Mouse (Mus musculus) embryonic facial prominence, embryonic 12.5 days (tissue): ENCODE results near the gene Rnaseh1. TPM values are rescaled to one million over a fixed set of nuclear protein-coding genes. Genes with fewer than 3 reads are reported as not detected.
A peak's percentile ranks its signal among the peaks of the same experiment; 100 is the strongest.

Experiments used
- ATAC-seq: fragments of 200-750 bp; cut with Nextera tagmentation; 2 replicates; pipeline ENCODE4 v1.8.0; 2017; ENCODE audit not compliant: insufficient number of reproducible peaks, insufficient read depth, low FRiP score, low TSS enrichment
- H3K27ac ChIP-seq: fragments of 300-500 bp; sonication (generic); 2 replicates; pipeline ENCODE4 v1.5.1; 2016; ENCODE audit warnings: mild to moderate bottlenecking
- H3K27me3 ChIP-seq: fragments of 300-500 bp; sonication (generic); 2 replicates; pipeline ENCODE4 v1.6.1; 2016; ENCODE audit warnings: mild to moderate bottlenecking, moderate library complexity
- H3K36me3 ChIP-seq: fragments of 300-500 bp; sonication (generic); 2 replicates; pipeline ENCODE4 v1.6.1; 2016; ENCODE audit warnings: mild to moderate bottlenecking
- H3K4me1 ChIP-seq: fragments of 300-500 bp; sonication (generic); 2 replicates; pipeline ENCODE4 v1.6.1; 2016
- H3K4me2 ChIP-seq: fragments of 300-500 bp; sonication (generic); replicated peaks from 2 replicates; pipeline ENCODE4 v1.6.1; 2016; ENCODE audit warnings: mild to moderate bottlenecking, moderate library complexity
- H3K4me3 ChIP-seq: fragments of 300-500 bp; sonication (generic); 2 replicates; pipeline ENCODE4 v1.5.1; 2016; ENCODE audit warnings: mild to moderate bottlenecking
- H3K9ac ChIP-seq: fragments of 300-500 bp; sonication (generic); 2 replicates; pipeline ENCODE4 v1.6.1; 2016; ENCODE audit warnings: mild to moderate bottlenecking, moderate library complexity
- H3K9me3 ChIP-seq: fragments of 300-500 bp; sonication (generic); 2 replicates; pipeline ENCODE4 v1.6.1; 2016; ENCODE audit warnings: mild to moderate bottlenecking, moderate library complexity
- WGBS: fragments of 180-500 bp; shearing (Covaris S2); methylation state at CpG from one replicate; pipeline ENCODE4 v1.1.7; 2016; 5-methylcytosine and 5-hydroxymethylcytosine counted together
- polyA plus RNA-seq: library from polyadenylated mRNA; unstranded; fragments of >200 nt; fragmentation: Nextera tagmentation; extraction: Ambion mirVana; gene quantifications from 2 replicates; pipeline ENCODE4 v1.2.1, GENCODE M21; 2016

Gene Rnaseh1
- polyA plus RNA-seq, result 30.3 and 30.7 TPM in 2 replicates

DNA sequence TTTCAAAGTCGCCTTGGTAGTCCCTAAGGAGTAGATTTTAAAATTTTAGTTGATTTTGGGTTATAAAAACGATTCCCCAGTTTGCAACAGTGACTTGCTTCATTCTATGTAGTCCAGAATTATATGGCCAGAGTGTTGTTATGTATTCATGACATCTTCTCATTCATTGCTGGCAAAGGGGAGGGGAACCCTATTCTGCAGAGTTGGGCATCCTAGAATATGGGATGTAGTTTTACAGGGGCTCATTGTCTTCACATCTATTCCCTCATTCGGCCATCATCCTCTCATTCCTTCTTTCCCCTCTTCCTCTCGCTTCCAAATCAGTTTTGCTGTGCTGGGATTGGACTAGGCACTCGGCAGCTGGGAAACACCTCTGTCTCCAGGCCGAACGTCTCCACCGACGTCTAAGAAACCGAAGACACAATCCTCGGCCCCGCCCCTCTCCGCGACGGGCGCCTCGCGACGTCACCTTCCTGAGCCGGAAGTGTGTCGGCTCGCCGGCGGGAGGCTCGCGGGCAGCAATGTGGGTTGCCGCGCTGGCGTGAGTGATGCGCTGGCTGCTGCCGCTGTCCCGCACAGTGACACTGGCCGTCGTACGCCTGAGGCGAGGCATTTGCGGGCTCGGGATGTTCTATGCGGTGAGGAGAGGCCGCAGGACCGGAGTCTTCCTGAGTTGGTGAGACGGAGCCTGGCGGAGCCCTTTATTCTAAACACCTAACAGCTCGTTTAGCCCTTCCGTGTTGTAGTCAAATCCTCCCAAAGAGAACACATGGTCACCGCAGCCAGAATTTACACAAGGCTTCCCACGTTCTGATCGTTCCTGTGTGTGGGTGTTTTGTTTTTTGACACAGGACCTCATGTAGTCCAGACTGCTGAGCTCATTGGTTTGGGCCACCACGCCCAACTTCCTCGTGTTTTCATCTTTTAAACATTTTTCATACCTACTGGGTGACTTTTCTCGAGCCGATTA lies at the start of gene Rnaseh1:
TSS of gene Rnaseh1 (plus strand) at position 462 of the 970 bp plus-strand sequence.
- no peaks in the 10 kb centered on the region for H3K9me3 ChIP-seq
- ATAC-seq, result peak; percentile 84
- peaks cover 4% of the 10 kb centered on the region; the same call in 1 of the 2 replicates for H3K4me1 ChIP-seq
- H3K27me3 ChIP-seq, result no peaks in the 10 kb centered on the region
- H3K9ac ChIP-seq, result peak within 1 kb of the TSS; percentile 78
- peaks cover 6% of the 10 kb centered on the region for H3K36me3 ChIP-seq
- H3K4me3 ChIP-seq, result peak within 1 kb of the TSS; percentile 93
- 2% methylated on average over 52 of the region's 52 CpGs for WGBS
- peak within 1 kb of the TSS; percentile 67; the same call in 1 of the 2 replicates for H3K27ac ChIP-seq
- H3K4me2 ChIP-seq, result peak within 1 kb of the TSS; percentile 68

- Histone ChIP-seq H3K4me2 (no peak overlapping the region), H3K4me3 (no peak overlapping the region), H3K27me3 (no peaks in the 10 kb centered on the region), H3K9ac (no peak overlapping the region), H3K36me3 (no peaks in the 10 kb centered on the region), H3K27ac (no peak overlapping the region), H3K9me3 (no peaks in the 10 kb centered on the region), H3K4me1 (peaks cover 9% of the 10 kb centered on the region; the same call in 1 of the 2 replicates)
- ATAC-seq, result no peak
- 30% methylated on average over 4 of the region's 4 CpGs for WGBS
These were observed 47.1 kb upstream of the Rnaseh1 start for GRCm38 (mm10) chr12:28602259-28602658.

DNA sequence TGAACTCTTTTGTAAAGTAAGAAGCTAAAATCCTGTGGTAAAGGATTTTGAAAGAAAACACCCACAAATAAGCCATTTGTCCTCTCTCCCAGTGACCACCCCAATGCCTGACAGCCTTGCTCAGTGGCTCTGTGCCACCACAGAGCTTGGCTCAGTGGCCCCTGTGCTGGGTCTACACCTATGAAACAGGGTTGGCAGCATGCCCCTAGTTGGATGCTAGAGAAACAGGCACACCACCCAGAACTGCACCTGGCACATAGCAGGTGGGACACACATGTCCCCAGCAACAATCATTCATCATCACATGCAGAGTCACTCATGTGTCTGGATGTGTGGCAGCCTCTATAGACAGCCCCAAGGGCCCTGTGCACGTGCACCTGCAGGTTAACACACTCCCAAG lies 45.9 kb upstream of the Rnaseh1 start:
- no peaks in the 10 kb centered on the region for H3K36me3 ChIP-seq
- no peak overlapping the region for H3K4me2 ChIP-seq
- no peak for ATAC-seq
- no peak overlapping the region for H3K4me3 ChIP-seq
- H3K27ac ChIP-seq, result no peak overlapping the region
- no peaks in the 10 kb centered on the region for H3K9me3 ChIP-seq
- WGBS, result 74% methylated on average over 1 of the region's 1 CpGs
- H3K27me3 ChIP-seq, result no peaks in the 10 kb centered on the region
- peaks cover 19% of the 10 kb centered on the region for H3K4me1 ChIP-seq
- H3K9ac ChIP-seq, result no peak overlapping the region

DNA sequence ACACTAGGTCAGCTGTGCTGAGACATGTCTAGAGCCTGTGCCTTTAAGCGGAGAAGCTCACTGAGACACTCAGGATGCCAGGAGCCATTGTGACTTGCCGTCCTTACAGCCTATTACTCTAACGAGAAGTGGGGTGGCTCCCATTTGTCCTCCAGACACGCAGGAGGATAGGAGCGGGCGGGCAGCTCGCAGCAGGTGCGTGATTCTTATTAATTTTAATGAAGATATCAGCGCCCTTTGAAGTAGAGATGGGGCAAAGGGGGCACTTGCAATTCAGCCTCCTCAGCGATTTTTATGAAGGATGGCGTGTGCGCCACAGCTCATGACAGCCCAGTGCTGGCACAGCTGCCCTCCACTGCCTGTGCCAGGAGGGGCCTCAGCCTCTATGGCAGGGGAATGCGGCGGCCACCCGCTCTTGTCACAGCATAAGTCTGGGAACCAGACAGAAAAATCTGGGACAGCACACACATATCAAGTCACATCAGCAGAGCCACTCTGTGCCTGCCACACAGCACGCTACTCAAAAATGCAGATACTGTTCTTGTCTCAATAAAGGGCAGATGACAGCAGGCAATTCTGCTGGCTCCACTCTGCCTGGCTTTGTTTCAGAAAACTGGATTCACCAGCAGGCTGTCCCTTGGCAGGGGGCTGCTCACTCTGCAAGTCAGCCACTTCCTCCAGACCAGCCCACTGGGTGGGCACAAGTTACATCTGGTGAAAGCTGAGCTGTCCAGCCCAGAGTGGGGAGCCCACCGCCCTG lies 41.7 kb upstream of the Rnaseh1 start:
- Histone ChIP-seq H3K27me3 (no peaks in the 10 kb centered on the region), H3K9ac (no peak overlapping the region), H3K4me3 (no peak overlapping the region), H3K27ac (no peak overlapping the region), H3K4me2 (no peak overlapping the region), H3K9me3 (no peaks in the 10 kb centered on the region), H3K36me3 (no peaks in the 10 kb centered on the region), H3K4me1 (peaks cover 12% of the 10 kb centered on the region)
- no peak for ATAC-seq
- WGBS, result 58% methylated on average over 17 of the region's 17 CpGs

DNA sequence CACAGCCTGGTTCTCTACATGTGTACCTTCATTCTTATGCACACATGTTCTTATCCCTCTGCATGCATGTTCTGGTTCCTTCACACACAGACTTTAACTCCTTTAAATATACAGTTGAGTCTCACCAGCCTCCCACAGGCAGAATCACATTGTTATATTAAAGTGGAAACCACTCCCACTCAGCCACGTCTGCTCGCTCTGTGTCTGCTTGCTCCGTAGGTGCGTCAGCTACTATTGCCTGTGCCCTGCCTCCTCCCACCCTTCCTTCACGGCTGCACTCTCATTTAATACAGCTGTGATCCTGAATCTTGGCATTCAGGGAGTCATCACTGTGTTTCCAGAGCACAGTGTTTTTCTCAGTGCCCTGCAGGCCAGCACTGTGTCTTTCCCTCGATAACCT lies 37.0 kb upstream of the Rnaseh1 start:
- 55% methylated on average over 6 of the region's 6 CpGs for WGBS
- no peak overlapping the region for H3K27ac ChIP-seq
- H3K36me3 ChIP-seq, result no peaks in the 10 kb centered on the region
- no peak for ATAC-seq
- no peaks in the 10 kb centered on the region for H3K27me3 ChIP-seq
- peaks cover 9% of the 10 kb centered on the region for H3K4me1 ChIP-seq
- H3K9ac ChIP-seq, result no peak overlapping the region
- H3K9me3 ChIP-seq, result no peaks in the 10 kb centered on the region
- no peak overlapping the region for H3K4me2 ChIP-seq
- no peak overlapping the region for H3K4me3 ChIP-seq

- ATAC-seq, result no peak
- Histone ChIP-seq H3K4me3 (no peak overlapping the region), H3K9ac (no peak overlapping the region), H3K27me3 (no peaks in the 10 kb centered on the region), H3K36me3 (no peaks in the 10 kb centered on the region), H3K27ac (no peak overlapping the region), H3K4me1 (no peaks in the 10 kb centered on the region), H3K4me2 (no peak overlapping the region), H3K9me3 (no peaks in the 10 kb centered on the region)
- 67% methylated on average over 7 of the region's 7 CpGs for WGBS
These were observed 35.0 kb upstream of the Rnaseh1 start for GRCm38 (mm10) chr12:28614401-28614800.

- Histone ChIP-seq H3K9me3 (no peaks in the 10 kb centered on the region), H3K4me2 (no peak overlapping the region)
These were observed 32.1 kb upstream of the Rnaseh1 start for GRCm38 (mm10) chr12:28617297-28617696.

GRCm38 (mm10) chr12:28621451-28622166 lies 27.8 kb upstream of the Rnaseh1 start:
- H3K27ac ChIP-seq, result no peak overlapping the region
- no peaks in the 10 kb centered on the region for H3K27me3 ChIP-seq
- no peaks in the 10 kb centered on the region for H3K9me3 ChIP-seq
- no peak overlapping the region for H3K4me3 ChIP-seq
- H3K4me2 ChIP-seq, result no peak overlapping the region
- no peak overlapping the region for H3K9ac ChIP-seq
- no peak for ATAC-seq
- WGBS, result 28% methylated on average over 7 of the region's 7 CpGs
- no peaks in the 10 kb centered on the region for H3K36me3 ChIP-seq
- peaks cover 11% of the 10 kb centered on the region; the same call in 1 of the 2 replicates for H3K4me1 ChIP-seq

More at GRCm38 (mm10) chr12:28617297-28617696, 32.1 kb upstream of the Rnaseh1 start:
- Histone ChIP-seq H3K4me3 (no peak overlapping the region), H3K9ac (no peak overlapping the region), H3K4me1 (peaks cover 10% of the 10 kb centered on the region; the same call in 1 of the 2 replicates), H3K36me3 (no peaks in the 10 kb centered on the region), H3K27me3 (no peaks in the 10 kb centered on the region), H3K27ac (no peak overlapping the region)
- WGBS, result 63% methylated on average over 4 of the region's 4 CpGs
- ATAC-seq, result no peak

GRCm38 (mm10) chr12:28622167-28622532 lies 27.3 kb upstream of the Rnaseh1 start:
- no peak for ATAC-seq
- Histone ChIP-seq H3K27ac (no peak overlapping the region), H3K4me1 (peaks cover 11% of the 10 kb centered on the region; the same call in 1 of the 2 replicates), H3K4me2 (no peak overlapping the region), H3K9ac (no peak overlapping the region), H3K27me3 (no peaks in the 10 kb centered on the region), H3K36me3 (no peaks in the 10 kb centered on the region), H3K9me3 (no peaks in the 10 kb centered on the region), H3K4me3 (no peak overlapping the region)
- WGBS, result 53% methylated on average over 5 of the region's 5 CpGs

- no peak for ATAC-seq
These were observed 26.8 kb upstream of the Rnaseh1 start for GRCm38 (mm10) chr12:28622641-28623040.

DNA sequence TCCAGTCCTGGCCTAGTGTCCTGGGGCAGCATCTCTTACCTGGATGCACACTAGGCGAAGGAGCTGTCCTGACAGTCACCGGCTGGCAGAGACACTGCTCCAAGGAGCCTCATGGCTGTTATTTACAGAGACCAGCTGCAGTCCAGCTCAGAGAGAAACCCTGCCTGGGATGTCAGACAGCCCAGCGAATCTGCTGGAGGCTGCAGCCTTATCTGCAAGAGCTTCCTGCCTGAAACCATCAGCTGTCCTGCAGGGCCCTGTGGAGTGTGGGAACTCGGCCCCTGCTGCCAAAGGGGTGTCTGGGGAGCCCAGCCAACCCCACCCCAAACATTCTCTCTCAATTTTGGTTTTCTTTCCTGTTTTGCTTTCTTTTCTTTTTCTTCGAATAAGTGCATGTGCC lies 26.2 kb upstream of the Rnaseh1 start, which contains the start of gene Colec11:
TSS of gene Colec11 (minus strand) at position 183 of the 400 bp plus-strand sequence.
- Histone ChIP-seq H3K27ac (no peak within 1 kb of the TSS), H3K36me3 (peaks cover 3% of the 10 kb centered on the region), H3K4me2 (no peak within 1 kb of the TSS), H3K27me3 (no peaks in the 10 kb centered on the region), H3K9ac (no peak within 1 kb of the TSS), H3K4me1 (peaks cover 11% of the 10 kb centered on the region; the same call in 1 of the 2 replicates), H3K4me3 (no peak within 1 kb of the TSS), H3K9me3 (no peaks in the 10 kb centered on the region)
- WGBS, result 64% methylated on average over 5 of the region's 5 CpGs
- no peak for ATAC-seq

More at GRCm38 (mm10) chr12:28622641-28623040, 26.8 kb upstream of the Rnaseh1 start:
- Histone ChIP-seq H3K9ac (no peak overlapping the region), H3K36me3 (no peaks in the 10 kb centered on the region), H3K27ac (no peak overlapping the region), H3K4me1 (peaks cover 11% of the 10 kb centered on the region; the same call in 1 of the 2 replicates), H3K27me3 (no peaks in the 10 kb centered on the region), H3K4me2 (no peak overlapping the region), H3K4me3 (no peak overlapping the region), H3K9me3 (no peaks in the 10 kb centered on the region)
- WGBS, result 81% methylated on average over 1 of the region's 1 CpGs
